Mouse (Mus musculus): ENCODE measurements around the gene Tesmin.

Gene Tesmin

DNA sequence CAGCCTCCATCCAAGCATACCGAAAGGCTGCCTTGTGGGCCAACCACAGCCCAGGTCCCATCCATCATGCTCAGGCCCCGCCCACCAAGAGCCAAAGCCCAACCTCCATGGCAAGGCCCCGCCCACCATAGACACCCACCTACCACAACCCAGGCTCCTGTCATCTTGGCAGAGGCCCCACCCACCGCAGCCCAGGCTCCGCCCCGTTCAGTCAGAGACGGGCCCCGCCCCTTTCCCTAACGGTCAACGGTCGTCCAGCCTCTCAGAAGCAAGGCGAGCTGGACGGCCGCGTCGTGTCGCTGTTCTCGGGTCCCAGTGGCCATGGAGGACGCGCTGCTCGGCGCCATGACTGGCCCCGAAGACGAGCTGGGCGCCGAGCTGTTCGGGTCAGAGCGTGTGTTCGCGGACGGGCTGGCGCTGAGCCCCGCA lies at the start of gene Tesmin:
Gene Tesmin, plus strand, starts transcription at position 229 of the 429 bp plus-strand sequence.
- peak; percentile 96 for DNase-seq

DNA sequence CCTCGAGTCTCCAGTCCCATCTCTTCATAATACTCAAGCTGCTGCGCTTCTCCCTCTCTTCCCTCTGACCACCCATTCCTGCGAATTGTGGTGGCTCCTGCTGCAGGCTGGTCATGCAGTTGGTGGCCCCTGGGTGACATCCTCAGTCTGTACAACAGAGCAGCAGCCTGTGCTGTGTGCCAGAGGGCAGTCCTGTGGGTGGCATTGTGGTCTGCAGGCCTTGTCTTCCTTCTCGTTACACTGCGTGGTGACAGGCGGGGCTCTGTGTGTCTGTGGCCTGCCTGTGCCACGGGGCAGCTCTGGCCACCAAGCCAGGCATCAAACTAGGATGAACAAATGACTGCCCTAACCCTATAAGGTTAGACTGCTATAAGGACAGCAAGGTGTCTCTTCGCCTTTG lies 49.5 kb upstream of the Tesmin start:
- DNase-seq: no peak

DNA sequence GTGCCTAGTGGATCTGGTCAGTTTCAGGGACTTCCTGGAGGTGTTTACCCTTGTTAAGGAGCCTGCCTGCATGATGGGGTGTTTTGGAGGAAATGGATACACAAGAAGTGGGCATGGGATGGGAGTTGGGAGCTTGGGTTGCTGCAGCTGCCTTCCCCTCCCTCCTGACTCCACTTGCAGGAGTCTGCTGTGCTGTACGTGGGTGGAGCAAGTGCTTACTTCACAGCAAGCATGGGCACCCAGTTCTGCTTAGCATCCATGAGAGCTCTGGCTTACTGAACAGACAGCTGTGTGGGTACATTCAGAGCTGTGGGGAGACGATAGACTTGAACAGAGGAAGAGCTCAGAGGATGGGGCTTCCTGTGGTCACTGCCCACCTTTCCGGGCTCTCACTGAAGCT lies 47.6 kb upstream of the Tesmin start:
- DNase-seq: no peak

DNA sequence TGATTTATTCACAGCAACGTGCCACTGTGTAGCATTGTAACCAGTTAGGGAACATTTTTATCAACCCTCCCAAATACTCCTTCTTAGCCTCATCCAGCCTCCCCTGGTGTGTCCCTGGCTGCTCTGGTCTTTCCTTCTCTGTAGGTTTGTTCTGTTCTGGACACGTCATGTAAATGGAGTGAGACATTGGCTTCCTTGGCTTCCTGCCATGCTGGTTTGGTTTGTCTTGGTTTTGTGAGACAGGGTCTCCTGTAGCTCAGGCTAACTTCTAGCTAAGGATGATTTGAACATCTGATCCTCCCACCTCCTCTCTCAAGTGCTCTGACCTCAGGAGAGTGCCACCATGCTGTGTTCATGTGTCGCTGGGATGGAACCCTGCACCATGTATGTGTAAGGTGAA lies 44.7 kb upstream of the Tesmin start:
- peak; percentile 32 for DNase-seq

DNA sequence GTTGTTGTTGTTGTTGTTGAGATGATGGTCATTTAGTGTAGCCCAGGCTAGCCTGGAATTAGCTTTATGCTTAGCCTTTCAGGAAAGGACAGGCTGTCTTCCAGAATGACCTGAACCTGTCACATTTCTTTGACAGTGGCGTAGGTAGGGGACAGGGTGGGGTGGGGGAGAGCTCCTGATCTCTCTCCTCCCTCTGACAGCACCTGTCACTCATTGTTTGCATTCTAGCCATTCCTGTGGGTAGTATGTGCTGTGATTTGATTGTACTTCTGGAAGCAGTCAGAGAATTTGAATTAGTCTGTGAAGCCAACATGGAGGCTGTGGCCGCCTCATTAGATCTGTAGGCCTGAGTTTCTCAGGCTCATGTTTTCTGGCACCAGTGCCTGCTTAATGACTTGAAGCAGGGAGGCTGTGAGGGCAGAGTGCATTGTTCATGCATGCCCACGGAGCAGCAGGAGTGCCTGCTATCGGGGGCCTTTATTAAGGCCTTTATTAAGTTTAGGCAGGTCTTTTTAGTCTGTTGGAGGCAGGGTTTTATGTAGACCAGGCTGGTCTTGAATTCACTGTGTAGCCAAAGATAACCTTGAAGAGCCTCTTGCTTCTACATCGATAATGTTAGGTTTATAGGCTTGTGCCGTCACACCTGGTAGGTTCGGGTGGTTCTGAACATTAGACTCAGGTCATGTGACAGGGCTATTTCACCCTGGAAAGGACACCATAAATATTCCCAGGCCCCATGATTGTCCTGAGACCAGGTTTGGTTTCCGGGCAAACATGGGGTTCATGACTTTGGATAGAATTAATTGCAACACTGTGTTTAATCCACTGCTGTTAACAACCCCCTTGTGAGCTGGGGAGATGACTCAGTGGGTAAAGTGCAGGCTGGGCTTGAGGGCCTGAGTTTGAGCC lies 43.8 kb upstream of the Tesmin start:
- DNase-seq: peak; percentile 55

DNA sequence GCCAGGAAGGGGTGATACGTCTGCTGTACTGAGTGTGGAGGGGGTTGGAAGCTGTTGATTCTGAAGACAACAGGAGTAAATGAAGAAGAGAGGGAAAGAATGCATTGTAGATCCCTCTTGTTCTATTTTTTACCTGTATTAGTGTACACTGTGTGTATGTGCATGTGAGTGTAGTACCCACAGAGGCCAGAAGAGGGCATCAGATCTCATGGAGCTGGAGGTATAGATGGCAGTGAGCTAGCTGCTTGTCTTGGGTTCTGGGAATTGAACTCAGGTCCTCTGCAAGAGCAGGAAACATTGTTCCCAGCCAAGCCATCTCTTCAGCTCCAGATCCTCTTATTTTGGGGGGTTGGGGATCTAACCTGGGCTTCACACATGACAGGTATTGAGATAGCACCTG lies 40.9 kb upstream of the Tesmin start:
- no peak for DNase-seq

DNA sequence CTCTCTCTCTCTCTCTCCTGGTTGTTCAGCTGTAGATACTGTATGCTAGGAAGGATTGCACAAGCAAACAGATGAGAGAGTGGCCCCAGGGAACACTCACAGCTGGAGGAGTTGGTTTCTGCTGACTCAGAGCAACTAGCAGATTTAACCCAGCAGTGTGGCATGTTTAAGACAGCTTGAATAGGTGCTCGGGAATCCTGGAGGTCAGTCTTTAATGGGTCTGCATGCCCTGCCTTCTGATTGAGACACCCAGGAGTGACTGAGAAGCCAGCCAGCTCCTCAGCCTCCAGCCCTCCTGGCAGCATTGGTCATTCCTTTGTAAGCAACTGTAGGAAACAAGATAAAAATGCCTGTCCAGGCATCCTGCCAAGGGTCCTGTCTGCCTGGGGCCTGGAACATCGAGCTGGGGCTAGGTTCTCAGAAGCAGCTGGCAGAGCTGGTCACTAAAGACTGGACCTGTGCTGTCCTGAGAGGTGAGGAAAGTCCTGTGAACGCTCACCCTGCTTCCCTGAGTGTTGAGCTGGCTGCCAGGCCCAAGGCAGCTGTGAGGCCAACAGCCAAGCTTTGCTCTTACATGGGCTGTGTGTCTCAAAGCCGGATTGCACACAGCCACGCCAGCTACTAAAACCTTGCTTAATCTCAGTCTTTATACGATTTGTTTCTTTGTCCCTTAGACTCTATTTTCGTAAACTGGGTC lies 35.1 kb upstream of the Tesmin start:
- peak; percentile 79 for DNase-seq

DNA sequence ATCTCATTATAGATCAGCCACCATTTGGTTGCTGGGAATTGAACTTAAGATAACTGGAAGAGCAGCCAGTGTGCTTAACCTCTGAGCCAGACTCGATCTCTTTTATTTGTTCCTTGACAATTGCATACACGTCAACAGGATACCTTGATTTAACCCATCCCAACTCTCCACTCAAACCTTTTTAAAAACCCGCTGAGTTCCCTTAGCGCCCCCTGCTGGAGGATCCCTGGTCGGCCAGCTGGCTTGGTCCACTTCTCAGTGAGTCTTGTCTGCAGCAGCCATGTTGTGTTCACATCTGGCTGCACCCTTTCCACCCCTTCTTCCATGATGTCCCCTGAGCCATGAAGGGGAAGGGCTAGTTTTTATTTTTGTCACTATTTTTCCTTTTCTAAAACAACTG lies 33.6 kb upstream of the Tesmin start:
- DNase-seq: peak; percentile 55

DNA sequence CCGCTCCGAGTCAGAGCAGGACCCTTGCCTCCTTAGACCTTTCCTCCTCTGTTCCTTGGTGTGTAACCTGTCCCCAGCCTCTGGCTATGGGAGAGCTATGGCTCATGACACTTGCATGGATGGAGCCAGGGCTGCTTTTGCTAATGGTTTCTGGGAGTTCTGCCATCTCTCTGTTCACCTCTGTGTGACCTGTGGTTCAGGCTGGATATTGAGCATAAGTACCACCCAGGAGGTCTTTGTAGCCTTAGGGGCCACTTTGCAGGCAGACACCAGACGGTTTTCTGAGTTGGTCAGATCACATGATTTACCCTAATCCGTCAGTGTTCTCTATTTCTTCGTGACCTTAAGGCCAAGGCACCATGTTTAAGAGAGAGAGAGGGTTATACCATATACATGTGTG lies 32.1 kb upstream of the Tesmin start:
- DNase-seq: no peak

DNA sequence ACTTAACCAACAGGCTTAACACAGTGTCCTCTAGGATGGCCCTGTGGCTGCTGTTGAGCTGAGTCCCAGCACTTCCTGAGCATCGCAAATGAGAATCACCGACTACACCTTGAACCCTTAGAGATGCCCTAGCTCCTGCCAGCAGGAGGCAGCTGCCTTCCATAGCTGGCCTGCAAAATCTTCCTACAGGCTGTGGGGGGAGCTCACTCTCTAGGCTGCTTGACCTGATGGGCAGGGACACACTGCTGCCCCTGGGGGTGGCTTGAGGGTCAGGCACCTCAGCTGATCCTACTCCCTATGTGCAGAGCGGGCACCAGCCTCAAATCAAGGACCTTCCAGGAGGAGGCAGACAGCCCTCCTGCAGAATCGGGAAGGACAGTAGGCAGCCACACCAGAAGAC lies 31.0 kb upstream of the Tesmin start:
- no peak for DNase-seq

DNA sequence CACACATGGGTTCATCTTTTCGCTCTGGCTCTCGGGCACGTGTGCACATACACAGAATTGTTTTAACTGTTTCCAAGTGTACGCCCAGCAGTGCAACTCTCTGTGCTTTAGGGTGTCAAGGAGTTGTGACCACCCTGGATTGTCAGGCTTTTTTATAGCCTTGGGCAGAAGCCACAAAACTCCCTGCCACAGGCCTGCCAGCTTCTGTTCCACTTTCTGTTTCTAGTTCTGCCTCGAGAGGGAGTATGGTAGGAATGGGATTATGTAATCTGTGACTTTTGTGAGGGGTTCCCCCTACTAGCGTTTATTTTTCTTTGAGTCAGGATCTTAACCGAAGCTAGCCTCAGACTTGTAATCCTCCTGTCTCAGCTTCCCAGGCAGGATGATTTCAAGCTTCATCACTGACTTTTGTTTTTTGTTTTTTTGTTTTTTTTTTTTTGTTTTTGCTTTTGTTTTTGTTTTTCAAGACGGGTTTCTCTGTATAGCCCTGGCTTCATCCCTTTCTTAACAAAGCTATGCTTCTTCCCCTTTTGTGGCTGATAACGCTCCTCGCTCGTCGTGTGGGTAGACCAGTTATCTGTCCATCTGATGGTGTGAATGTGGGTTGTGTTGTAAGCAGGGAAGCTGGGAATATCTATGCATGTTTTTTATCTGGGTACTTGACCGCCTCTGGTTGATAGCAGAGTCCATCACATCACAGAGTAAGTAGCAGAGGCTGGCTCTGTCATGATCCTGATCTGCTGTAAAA lies 28.6 kb upstream of the Tesmin start:
- DNase-seq: no peak

DNA sequence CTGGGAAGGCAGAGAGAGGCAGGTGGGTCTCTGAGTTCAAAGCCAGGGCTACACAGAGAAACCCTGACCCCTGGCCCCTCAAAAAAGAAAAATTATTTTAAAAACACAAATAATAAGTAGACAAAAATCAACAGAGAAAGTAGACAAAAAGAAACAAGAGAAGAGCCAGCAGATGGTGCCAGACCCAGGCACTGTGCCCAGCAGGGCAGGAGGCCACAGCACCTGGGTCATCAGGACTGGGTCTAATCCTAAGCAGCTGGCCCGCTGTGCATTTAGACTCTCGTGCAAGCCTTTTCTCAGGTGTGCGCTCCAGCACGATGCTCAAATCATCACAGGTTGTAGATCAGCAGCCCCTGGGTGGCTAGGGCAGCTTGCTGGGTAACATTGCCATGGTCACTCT lies 25.1 kb upstream of the Tesmin start:
- no peak for DNase-seq

DNA sequence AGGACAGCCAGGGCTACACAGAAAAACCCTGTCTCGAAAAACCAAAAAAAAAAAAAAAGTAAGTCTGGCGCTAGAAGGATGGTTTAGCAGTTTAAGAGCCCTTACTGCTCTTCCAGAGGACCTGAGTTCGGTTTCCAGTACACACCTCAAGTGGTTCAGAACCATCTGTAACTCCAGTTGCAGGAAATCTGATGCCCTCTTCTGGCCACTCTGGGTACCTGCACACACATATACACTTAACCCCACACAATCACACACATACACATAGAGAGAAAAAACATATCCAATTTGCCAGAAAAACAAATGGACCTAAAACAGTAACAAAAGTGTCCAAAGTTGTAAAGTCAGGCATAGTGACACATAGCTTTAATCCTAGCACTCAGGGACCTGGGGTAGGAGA lies 23.6 kb upstream of the Tesmin start:
- DNase-seq: no peak

DNA sequence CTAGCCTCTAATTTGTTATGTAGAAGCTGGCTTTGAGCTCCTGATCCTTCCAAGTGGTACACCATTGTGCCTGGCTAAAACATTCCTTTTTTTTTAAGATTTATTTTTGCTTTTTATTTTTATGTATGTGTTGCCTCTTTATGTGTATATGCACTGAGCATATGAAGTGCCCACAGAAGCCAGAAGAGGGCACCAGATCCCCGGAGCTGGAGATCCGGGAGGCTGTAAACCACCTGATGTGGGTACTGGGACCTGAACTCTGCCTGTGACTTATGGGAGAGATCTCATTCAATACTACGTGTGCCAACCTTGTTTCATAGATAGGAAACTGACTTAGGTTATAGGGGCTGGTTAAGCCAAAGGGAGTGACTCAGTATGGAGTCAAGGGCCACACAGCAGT lies 20.4 kb upstream of the Tesmin start:
- DNase-seq: no peak

DNA sequence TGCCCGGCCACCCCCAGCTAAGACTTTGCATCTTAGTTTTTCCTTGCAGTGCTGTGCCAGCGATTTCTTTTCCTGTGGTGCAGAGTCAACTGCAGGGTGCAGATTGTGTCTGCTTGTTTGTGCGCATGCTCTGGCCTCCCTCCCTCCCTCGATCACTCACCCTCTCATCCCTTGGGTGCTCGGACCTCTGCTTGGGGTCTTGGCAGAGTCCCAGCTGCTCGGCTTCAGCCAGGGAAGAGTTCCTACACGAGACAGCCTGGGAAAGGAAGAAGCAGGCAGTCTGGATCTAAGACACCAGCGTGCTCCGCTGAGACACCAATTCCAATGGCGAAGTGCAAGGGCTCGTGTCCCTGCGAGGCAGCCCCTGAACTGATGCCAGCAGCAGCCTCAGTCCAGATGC lies 15.3 kb upstream of the Tesmin start:
- peak; percentile 76 for DNase-seq

DNA sequence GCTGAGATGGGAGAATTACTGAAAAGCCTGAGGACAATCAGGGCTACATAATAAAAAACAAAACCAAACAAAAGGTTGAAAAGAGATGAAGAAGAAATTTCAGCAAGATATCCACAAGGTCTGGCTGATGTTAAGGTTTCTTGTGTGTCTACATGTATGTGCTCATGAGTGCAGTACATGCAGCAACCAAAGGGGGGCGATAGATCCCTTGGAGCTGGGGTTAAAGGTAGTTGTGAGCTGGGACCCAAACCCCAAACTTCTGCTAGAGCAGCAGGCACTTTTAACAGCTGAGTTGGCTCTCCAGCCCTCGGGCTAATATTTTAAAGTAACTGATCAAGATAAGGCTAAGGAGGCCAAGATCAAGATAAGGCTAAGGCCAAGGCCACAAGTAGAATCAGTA lies 14.6 kb upstream of the Tesmin start:
- no peak for DNase-seq

DNA sequence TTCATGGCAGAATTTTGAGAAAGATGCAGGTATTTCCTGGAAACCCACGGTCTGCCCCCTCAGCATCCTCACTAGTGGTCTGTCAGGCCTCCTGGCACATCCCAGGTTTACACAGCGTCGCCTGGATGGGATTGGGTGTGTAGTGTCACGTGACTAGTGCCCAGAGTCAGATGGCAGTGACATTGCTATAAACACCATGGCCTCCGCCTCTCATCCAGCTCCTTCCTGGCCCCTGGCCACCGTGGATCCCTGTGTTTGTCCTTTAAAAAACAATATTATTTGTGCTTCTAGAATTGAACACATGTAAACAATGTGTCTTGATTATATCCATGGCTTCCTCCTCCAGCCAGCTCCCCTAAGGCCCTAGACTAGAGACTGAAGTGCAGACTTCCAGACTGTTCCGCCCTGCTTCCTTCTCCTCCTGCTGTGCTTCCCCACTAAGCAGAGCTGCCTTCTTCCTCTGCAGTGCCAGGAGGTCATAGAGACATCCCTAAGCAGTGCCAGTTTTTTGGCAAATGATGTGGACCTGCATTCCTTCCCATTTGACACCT lies 12.6 kb upstream of the Tesmin start:
- DNase-seq: no peak

DNA sequence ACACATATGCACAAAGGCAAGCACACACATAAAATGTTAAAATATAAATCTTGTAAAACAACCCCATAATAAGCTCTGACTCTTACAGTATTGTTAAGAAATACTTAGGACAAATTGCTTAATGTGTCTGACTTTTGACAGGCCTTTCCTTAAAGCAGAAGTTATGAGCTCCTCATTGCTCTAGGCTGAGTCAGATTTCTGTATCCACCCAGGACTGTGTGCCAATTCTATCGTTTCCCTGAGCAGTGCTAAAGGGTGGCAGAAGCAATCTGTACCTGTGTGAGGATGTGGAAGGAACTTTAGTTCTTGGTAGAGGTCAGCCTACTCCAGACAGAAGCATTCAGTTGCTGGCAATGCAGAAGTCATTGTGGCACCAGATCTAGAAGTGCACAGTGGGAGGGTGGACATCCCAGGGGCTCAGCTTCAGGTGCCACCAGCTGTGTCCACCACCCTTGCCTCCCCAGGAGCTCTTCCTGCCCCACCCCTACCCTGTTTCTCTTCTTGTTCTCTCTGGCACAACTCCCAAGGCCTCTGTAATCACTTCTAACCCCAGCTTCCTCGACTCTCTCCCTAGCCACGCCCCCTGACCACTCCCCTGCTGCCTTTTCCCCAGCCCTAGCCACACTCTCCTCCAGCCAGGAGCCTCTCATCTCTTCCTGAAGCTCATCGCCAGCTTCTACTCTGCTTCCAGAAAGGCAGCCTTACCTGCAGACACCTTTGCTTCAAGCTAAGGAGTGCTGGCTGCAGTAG lies 11.5 kb upstream of the Tesmin start:
- peak; percentile 39 for DNase-seq

DNA sequence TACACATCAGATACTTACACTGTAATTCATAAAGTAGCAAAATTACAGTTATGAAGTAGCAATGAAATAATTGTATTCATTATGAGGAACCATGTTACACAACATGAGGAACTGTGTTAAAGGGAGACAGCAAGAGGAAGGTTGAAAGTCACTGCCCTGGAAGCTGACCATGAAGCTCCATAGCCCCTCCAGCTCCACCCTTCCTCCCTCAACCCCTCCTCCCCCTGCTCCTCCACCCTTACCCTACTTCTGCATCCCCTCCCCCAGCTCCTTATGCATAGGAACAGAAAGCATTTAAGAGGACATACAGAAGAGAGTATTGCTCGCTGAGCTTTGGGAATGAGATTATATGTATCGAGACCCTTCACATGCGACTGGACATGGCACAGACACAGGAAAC lies 10.0 kb upstream of the Tesmin start:
- no peak for DNase-seq

DNA sequence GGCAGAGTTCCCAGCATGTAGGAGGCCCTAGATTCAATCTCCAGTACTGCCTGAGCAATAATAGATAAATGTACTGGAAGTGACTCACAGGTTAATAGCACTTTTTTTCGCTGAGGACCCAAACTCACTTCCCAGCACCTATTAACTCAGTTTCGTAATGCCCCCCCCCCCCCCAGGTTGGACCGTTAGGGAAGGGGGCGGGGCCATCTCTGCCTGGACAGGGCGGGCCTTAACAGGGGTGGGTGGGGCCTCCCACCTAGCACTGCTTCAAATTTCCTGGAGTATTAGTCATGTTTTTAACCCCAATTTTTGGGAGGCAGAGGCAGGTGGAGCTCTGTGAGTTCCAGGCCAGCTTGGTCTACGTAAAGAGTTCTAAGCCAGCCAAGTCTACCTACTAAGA lies 596 bp upstream of the Tesmin start:
- DNase-seq: peak; percentile 31

DNA sequence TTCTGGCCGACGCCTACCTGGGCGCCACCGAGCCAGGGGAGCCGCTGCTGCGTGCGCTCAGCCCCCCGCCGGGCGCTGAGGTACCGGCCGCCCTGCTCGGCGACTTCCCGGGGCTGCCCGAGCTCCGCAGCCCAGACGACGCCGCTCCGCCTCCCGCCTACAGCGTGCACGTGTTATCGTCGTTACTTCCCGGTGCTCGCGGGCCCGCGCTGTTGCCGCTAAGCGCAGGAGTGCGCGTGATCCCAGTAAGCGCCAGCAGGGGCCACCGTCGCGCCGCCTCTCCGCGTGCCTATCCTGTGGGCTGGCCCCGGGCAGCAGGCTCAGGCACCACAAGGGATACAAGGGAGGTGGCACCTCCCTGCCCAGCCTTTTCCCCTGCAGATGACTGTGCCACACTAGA lies 432 bp downstream of the Tesmin start:
- peak; percentile 94 for DNase-seq

DNA sequence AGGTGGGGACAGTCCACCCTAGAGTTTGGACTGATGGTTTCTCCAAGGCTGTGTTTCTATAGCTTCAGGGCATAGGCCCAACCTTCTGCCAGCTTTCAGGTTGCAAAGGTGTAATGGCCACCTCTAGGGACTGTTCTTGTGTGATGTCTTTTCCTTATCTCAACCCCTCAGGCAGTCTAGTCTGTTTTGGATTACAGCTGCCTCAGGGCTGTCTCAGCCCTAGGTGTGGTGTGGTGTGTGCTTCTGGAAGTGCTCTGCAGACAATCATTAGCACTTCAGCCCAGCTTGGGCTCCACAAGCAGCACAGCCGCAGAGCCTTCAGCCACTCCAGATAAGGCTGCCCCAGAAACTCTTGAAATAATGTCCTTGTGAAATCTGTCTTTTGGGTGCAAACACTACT lies 3.7 kb downstream of the Tesmin start:
- DNase-seq: no peak

DNA sequence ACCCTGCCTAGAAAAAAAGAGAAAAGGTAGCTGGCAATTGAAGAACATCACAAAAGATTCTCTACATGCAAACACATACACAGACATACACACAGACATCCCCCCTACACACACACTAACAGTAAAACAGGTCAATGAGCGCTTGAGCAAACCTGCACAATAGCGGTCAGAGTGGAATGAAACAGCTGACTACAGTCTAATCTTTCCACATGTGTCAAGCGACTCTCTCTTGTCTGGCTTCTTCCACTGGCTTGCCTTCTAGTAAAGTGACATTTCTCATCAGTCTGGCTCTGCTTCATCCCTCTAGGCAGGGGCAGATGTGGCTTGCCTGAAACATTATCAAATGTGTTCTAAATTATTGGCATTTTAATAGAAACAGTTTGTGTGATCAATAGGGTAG lies 5.6 kb downstream of the Tesmin start:
- DNase-seq: no peak
